Mouse (Mus musculus) ES-Bruce4 (cell line): Measurements from ENCODE around the gene Gde1. TPM values are rescaled to one million over a fixed set of nuclear protein-coding genes. Genes with fewer than 3 reads are reported as not detected.

Experiments
- H3K27ac ChIP-seq: 2 replicates; pipeline ENCODE4 v1.5.1; 2012; ENCODE audit warnings: low read length, inconsistent platforms; ENCODE audit not compliant: insufficient read depth
- H3K27me3 ChIP-seq: 2 replicates; pipeline ENCODE4 v1.6.1; 2012; ENCODE audit warnings: mild to moderate bottlenecking, low read length, inconsistent platforms; ENCODE audit not compliant: control insufficient read depth, poor library complexity, insufficient read depth, severe bottlenecking
- H3K36me3 ChIP-seq: 2 replicates; pipeline ENCODE4 v1.6.1; 2012; ENCODE audit warnings: inconsistent platforms, mild to moderate bottlenecking, low read length, moderate library complexity; ENCODE audit not compliant: control insufficient read depth, poor library complexity, insufficient read depth, severe bottlenecking
- H3K4me1 ChIP-seq: one replicate; pipeline ENCODE4 v1.8.1; 2011; ENCODE audit warnings: low read length; ENCODE audit not compliant: control insufficient read depth, insufficient read depth
- H3K4me3 ChIP-seq: 2 replicates; pipeline ENCODE4 v1.5.1; 2011; ENCODE audit warnings: low read depth, mild to moderate bottlenecking, low read length
- H3K9ac ChIP-seq: 2 replicates; pipeline ENCODE4 v1.6.1; 2012; ENCODE audit warnings: low read depth, mild to moderate bottlenecking, inconsistent platforms; ENCODE audit not compliant: poor library complexity, severe bottlenecking
- H3K9me3 ChIP-seq: replicated peaks from 2 replicates; pipeline ENCODE4 v1.6.1; 2012; ENCODE audit warnings: mild to moderate bottlenecking, low read length, inconsistent platforms; ENCODE audit not compliant: control insufficient read depth, poor library complexity, insufficient read depth, severe bottlenecking
- CTCF ChIP-seq: IDR thresholded peaks from one replicate; pipeline ENCODE4 v1.8.1; 2011; ENCODE audit warnings: low read depth, low read length
- EP300 ChIP-seq: IDR thresholded peaks from 2 replicates; pipeline ENCODE4 v1.6.1; 2011; ENCODE audit warnings: low read depth, low read length; ENCODE audit not compliant: insufficient read depth
- POLR2A ChIP-seq: IDR thresholded peaks from one replicate; pipeline ENCODE4 v1.8.1; 2011; ENCODE audit warnings: low read length; ENCODE audit not compliant: insufficient read depth
- polyA plus RNA-seq: library from polyadenylated mRNA; stranded (reverse); fragments of >200 nt; gene quantifications from 2 replicates; pipeline ENCODE4 v1.2.4, GENCODE M21; 2011; ENCODE audit warnings: low read depth; ENCODE audit not compliant: missing spikeins, insufficient read depth, insufficient read length

The Gde1 gene
- polyA plus RNA-seq: 24.7 and 29.9 TPM in 2 replicates

- Histone ChIP-seq H3K9ac (peak within 1 kb of the TSS; percentile 71), H3K4me3 (peak within 1 kb of the TSS; percentile 74), H3K9me3 (no peaks in the 10 kb centered on the region), H3K27me3 (no peaks in the 10 kb centered on the region), H3K36me3 (no peaks in the 10 kb centered on the region), H3K27ac (peak within 1 kb of the TSS; percentile 72), H3K4me1 (no peaks in the 10 kb centered on the region)
- TF ChIP-seq EP300 (0 out of 2 replicates have a peak, but pooled peaks have one; percentile 66), POLR2A (no peak), CTCF (no peak)
Measured at GRCm38 (mm10) chr7:118705101-118705961, at the start of gene Gde1. Gene Gde1, minus strand, starts transcription at chr7:118705778.

- H3K36me3 ChIP-seq: 0 out of 2 replicates have a peak, but pooled peaks cover 3% of the 10 kb centered on the region
- no peaks in the 10 kb centered on the region for H3K4me1 ChIP-seq
- no peaks in the 10 kb centered on the region for H3K27me3 ChIP-seq
- H3K9me3 ChIP-seq: no peaks in the 10 kb centered on the region
- H3K27ac ChIP-seq: no peak overlapping the region
- H3K4me3 ChIP-seq: no peak overlapping the region
- no peak overlapping the region for H3K9ac ChIP-seq
- TF ChIP-seq EP300: no peak
- TF ChIP-seq POLR2A: no peak
- no peak for TF ChIP-seq CTCF
Measured at GRCm38 (mm10) chr7:118751625-118752024, 46.0 kb upstream of the Gde1 start.

DNA sequence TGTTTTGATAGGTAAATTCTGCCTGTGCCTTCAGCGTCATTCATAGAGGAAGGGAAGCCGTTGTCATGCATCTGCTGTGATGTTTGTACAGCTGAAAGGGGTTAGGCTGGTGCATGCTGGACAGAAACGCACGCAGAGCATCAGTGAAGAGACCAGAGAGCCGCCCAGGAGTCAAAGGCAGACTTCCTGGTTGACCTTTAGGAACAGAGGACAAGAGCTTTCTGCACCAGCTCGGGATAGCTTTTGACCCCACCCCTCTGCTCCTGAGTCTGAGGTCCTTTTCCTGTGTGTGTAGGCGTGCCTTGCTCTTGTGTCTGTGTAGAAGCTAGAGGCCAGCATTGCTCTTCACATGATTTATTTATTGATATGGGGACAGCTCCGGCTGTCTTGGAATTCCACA, 44.1 kb upstream of the Gde1 start:
- Histone ChIP-seq H3K4me3 (no peak overlapping the region), H3K27ac (no peak overlapping the region), H3K4me1 (no peaks in the 10 kb centered on the region), H3K9me3 (no peaks in the 10 kb centered on the region), H3K27me3 (no peaks in the 10 kb centered on the region), H3K36me3 (0 out of 2 replicates have a peak, but pooled peaks cover 3% of the 10 kb centered on the region), H3K9ac (no peak overlapping the region)
- no peak for TF ChIP-seq POLR2A
- TF ChIP-seq EP300: no peak
- TF ChIP-seq CTCF: no peak

GRCm38 (mm10) chr7:118747891-118748672, 42.5 kb upstream of the Gde1 start:
- H3K27me3 ChIP-seq: no peaks in the 10 kb centered on the region
- H3K4me1 ChIP-seq: no peaks in the 10 kb centered on the region
- H3K9ac ChIP-seq: no peak overlapping the region
- TF ChIP-seq POLR2A (no peak), CTCF (no peak), EP300 (no peak)
- no peak overlapping the region for H3K27ac ChIP-seq
- 0 out of 2 replicates have a peak, but pooled peaks cover 3% of the 10 kb centered on the region for H3K36me3 ChIP-seq
- H3K9me3 ChIP-seq: no peaks in the 10 kb centered on the region
- no peak overlapping the region for H3K4me3 ChIP-seq

DNA sequence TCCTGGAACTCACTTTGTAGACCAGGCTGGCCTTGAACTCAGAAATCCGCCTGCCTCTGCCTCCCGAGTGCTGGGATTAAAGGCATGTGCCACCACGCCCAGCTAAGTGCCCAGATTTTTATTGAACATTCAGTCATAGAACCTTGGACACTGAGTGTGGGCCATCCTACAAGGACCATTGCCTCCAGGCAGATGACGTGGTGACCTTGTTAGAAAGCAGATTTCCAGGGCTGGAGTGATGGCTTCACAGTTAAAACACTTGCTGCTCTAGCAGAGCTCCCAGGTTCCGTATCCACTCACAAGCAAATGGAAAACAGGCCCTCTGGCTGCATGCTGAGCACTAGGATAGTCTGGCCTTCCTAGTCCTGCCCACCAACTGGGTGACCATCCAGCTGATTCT, 39.2 kb upstream of the Gde1 start:
- Histone ChIP-seq H3K4me3 (no peak overlapping the region), H3K9ac (no peak overlapping the region), H3K27me3 (no peaks in the 10 kb centered on the region), H3K36me3 (0 out of 2 replicates have a peak, but pooled peaks cover 2% of the 10 kb centered on the region), H3K4me1 (no peaks in the 10 kb centered on the region), H3K27ac (no peak overlapping the region), H3K9me3 (no peaks in the 10 kb centered on the region)
- TF ChIP-seq CTCF: no peak
- no peak for TF ChIP-seq POLR2A
- TF ChIP-seq EP300: no peak
